Mouse (Mus musculus) liver, postnatal 0 days (tissue): ENCODE data around the gene Chst11.

ENCODE experiments used
- CTCF ChIP-seq: sonication (generic); IDR thresholded peaks from 2 replicates; pipeline ENCODE4 v1.5.1; 2016; ENCODE audit warnings: antibody characterized with exemption, low read depth
- EP300 ChIP-seq: IDR thresholded peaks from 2 replicates; pipeline ENCODE4 v1.6.1; 2016; ENCODE audit warnings: antibody characterized with exemption, low read depth, mild to moderate bottlenecking

DNA sequence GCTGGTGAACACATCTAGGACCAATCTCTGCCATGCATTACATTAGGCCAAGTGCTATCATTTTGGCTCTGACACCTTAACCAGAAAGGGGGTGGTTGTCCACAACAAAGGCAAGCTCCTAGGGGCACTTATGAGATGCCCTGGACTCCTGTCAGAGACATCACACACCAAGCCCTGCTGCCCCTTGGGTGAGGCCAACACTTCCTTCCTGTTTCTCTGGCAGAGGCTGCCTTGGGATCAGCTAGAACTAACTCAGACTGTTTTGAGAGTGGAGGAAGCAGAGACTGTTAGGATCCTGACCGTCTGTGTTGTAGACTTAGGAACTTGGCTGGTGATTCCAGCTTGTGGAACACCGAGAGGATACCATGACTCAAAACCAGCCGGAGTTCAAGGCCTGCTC lies 248.7 kb downstream of the Chst11 start:
- TF ChIP-seq CTCF: no peak
- no peak for TF ChIP-seq EP300
